Mouse (Mus musculus) thymus, adult 2 months (tissue): ENCODE results near the gene Gjb5.

Experiments
- CTCF ChIP-seq: fragments of 200-500 bp; IDR thresholded peaks from 2 replicates; pipeline ENCODE4 v1.5.1; 2012; ENCODE audit warnings: mild to moderate bottlenecking, control low read depth, low read length, moderate library complexity, borderline replicate concordance; ENCODE audit not compliant: control insufficient read depth, poor library complexity, insufficient read depth; ENCODE audit errors: extremely low read depth
- POLR2A ChIP-seq: fragments of 200-500 bp; IDR thresholded peaks from 2 replicates; pipeline ENCODE4 v1.6.1; 2012; ENCODE audit warnings: mild to moderate bottlenecking, low read length, control low read depth, moderate library complexity; ENCODE audit not compliant: control insufficient read depth, poor library complexity, insufficient read depth; ENCODE audit errors: extremely low read depth

DNA sequence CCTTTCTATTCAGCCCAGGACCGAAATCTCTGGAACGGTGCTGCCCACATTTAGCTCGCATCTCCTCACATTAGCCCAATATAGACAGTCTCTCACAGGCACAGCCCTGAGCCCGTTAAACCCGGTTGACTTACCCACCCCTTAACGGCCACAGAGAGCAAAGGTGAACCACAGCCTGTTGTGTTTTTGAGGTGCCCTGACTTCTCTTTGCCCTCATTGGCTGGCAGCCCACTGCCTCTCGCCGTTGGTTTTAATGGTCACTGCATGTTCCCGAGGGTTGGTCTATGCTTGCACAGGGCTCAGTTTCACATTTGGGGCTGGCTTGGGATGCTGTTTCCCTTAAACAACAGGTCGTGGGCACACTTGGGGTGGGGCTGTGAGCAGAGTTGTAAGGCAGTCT lies 33.7 kb downstream of the Gjb5 start:
- TF ChIP-seq POLR2A: no peak
- no peak for TF ChIP-seq CTCF
